Mouse (Mus musculus) heart, adult 2 months (tissue): ENCODE measurements around the gene Sncb.

Source experiments
- CTCF ChIP-seq: fragments of 200-600 bp; IDR thresholded peaks from 2 replicates; pipeline ENCODE4 v1.8.1; 2022; ENCODE audit warnings: antibody characterized with exemption, mild to moderate bottlenecking, moderate library complexity
- EP300 ChIP-seq: fragments of 200-500 bp; IDR thresholded peaks from 2 replicates; pipeline ENCODE4 v1.6.1; 2011; ENCODE audit warnings: low read depth, low read length, control low read depth; ENCODE audit not compliant: insufficient read depth
- POLR2A ChIP-seq: fragments of 200-500 bp; IDR thresholded peaks from 2 replicates; pipeline ENCODE4 v1.6.1; 2011; ENCODE audit warnings: mild to moderate bottlenecking, low read depth, low read length, control low read depth; ENCODE audit not compliant: insufficient read depth

DNA sequence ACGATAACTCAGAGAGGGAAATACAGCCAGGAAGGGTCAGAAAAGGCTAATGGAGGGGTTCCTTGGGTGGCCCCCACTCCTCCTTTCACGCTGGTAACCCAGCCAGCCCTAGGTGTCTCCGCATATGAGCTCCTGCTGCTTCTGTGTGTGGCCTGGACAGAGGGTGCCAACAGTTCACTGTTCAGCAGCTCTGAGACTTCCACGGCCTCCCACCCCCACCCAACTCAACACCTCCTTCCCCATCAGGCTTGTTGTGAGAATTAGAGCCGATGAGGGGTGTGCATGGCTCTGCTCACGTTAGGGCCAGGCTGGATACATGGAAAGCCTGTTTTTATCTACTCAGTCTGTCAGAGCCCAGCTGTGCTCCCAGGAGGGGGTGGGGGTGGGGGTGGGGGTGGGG is 20.3 kb downstream of the Sncb start:
- TF ChIP-seq EP300, result no peak
- TF ChIP-seq CTCF, result no peak
- no peak for TF ChIP-seq POLR2A
